Mouse (Mus musculus) hindbrain, embryonic 14.5 days (tissue): ENCODE measurements at regions not wholly inside any gene's neighbourhood (a gene's known extent, or its start where the extent isn't known, plus 50 kb on each side); places are given as distances from the start of the nearest gene placed in this dataset. TPM values are rescaled to one million over a fixed set of nuclear protein-coding genes. Genes with fewer than 3 reads are reported as not detected.

ENCODE experiments used
- ATAC-seq: fragments of 200-750 bp; cut with Nextera tagmentation; 2 replicates; pipeline ENCODE4 v1.8.0; 2017; ENCODE audit warnings: moderate number of reproducible peaks, mild to moderate bottlenecking, moderate TSS enrichment, moderate library complexity; ENCODE audit not compliant: low FRiP score
- DNase-seq: peaks from one replicate; pipeline ENCODE4 v3.0.0-alpha.2; 2015; ENCODE audit warnings: low spot score
- H3K27ac ChIP-seq: fragments of 300-500 bp; sonication (generic); 2 replicates; pipeline ENCODE4 v1.5.1; 2014; ENCODE audit warnings: mild to moderate bottlenecking, moderate library complexity
- H3K27me3 ChIP-seq: fragments of 300-500 bp; sonication (generic); 2 replicates; pipeline ENCODE4 v1.6.1; 2014; ENCODE audit warnings: mild to moderate bottlenecking, low read length, mixed read lengths; ENCODE audit not compliant: control insufficient read depth, insufficient read depth
- H3K36me3 ChIP-seq: fragments of 300-500 bp; sonication (generic); replicated peaks from 2 replicates; pipeline ENCODE4 v1.6.1; 2014; ENCODE audit not compliant: control insufficient read depth, insufficient read depth
- H3K4me1 ChIP-seq: fragments of 300-500 bp; sonication (generic); replicated peaks from 2 replicates; pipeline ENCODE4 v1.6.1; 2014; ENCODE audit warnings: antibody characterized with exemption, low read length, mixed read lengths; ENCODE audit not compliant: control insufficient read depth, insufficient read depth
- H3K4me2 ChIP-seq: fragments of 300-500 bp; sonication (generic); replicated peaks from 2 replicates; pipeline ENCODE4 v1.6.1; 2014; ENCODE audit warnings: mild to moderate bottlenecking, moderate library complexity
- H3K4me3 ChIP-seq: fragments of 300-500 bp; sonication (generic); replicated peaks from 2 replicates; pipeline ENCODE4 v1.5.1; 2014; ENCODE audit warnings: mild to moderate bottlenecking, low read length
- H3K9ac ChIP-seq: fragments of 300-500 bp; sonication (generic); 2 replicates; pipeline ENCODE4 v1.6.1; 2014
- H3K9me3 ChIP-seq: fragments of 300-500 bp; sonication (generic); 2 replicates; pipeline ENCODE4 v1.6.1; 2016; ENCODE audit warnings: low read length; ENCODE audit not compliant: control insufficient read depth
- WGBS: fragments of 180-500 bp; shearing (Covaris S2); extraction: QIAGEN DNeasy Blood & Tissue Kit; methylation state at CpG from one replicate; pipeline ENCODE4 v1.1.7; 2014; 5-methylcytosine and 5-hydroxymethylcytosine counted together
- microRNA-seq: library from miRNA; unstranded; fragments of <30 nt; microRNA quantifications from one replicate; pipeline ENCODE4, GENCODE M21; 2016

DNA sequence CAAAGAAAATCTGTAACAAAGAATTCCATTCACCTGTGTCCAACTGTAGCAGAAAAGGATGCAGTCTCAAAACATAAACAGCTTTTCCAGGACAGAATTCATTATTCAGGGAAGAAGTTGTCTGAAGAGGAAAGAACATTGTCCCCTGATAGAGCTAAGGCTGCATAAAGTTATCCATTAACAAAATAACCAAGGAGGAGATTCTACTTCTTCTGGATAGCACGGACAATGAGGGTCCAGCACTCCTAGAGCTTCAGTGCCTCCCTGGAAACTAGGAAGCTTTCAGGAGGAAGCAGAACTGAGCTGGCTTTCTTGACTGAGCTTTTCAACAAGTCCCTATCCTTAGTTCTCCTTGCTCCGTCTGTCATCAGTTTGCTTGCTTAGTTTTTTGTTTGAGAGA is 55.2 kb upstream of the Egfr start:
- Histone ChIP-seq H3K4me1 (no peaks in the 10 kb centered on the region), H3K4me2 (no peak overlapping the region), H3K27ac (no peak overlapping the region), H3K9ac (no peak overlapping the region), H3K27me3 (no peaks in the 10 kb centered on the region), H3K9me3 (no peaks in the 10 kb centered on the region), H3K4me3 (no peak overlapping the region), H3K36me3 (no peaks in the 10 kb centered on the region)
- WGBS: 61% methylated on average over 2 of the region's 2 CpGs
- ATAC-seq: no peak
- DNase-seq: no peak

GRCm38 (mm10) chr11:16701826-16702225 is 50.2 kb upstream of the Egfr start:
- Histone ChIP-seq H3K9me3 (no peaks in the 10 kb centered on the region), H3K4me3 (no peak overlapping the region), H3K4me2 (no peak overlapping the region), H3K36me3 (no peaks in the 10 kb centered on the region), H3K27ac (no peak overlapping the region), H3K4me1 (no peaks in the 10 kb centered on the region), H3K9ac (no peak overlapping the region), H3K27me3 (no peaks in the 10 kb centered on the region)
- no peak for DNase-seq
- no peak for ATAC-seq
- 90% methylated on average over 4 of the region's 4 CpGs for WGBS

Small RNAs in the stretch of these regions (microRNA-seq; reads per million reads assigned to microRNA genes)
- gene Gm24714: not detected
